Mouse (Mus musculus) stomach, postnatal 0 days (tissue): Measurements from ENCODE around the gene Egflam. TPM values are rescaled to one million over a fixed set of nuclear protein-coding genes. Genes with fewer than 3 reads are reported as not detected.

Experiments
- ATAC-seq: fragments of 200-750 bp; cut with Nextera tagmentation; 2 replicates; pipeline ENCODE4 v1.8.0; 2017; ENCODE audit not compliant: low FRiP score, low TSS enrichment
- DNase-seq: peaks from one replicate; pipeline ENCODE4 v3.0.0-alpha.2; 2016; ENCODE audit warnings: low spot score
- H3K27ac ChIP-seq: fragments of 300-500 bp; sonication (generic); replicated peaks from 2 replicates; pipeline ENCODE4 v1.5.1; 2014; ENCODE audit warnings: mild to moderate bottlenecking, control low read depth
- H3K27me3 ChIP-seq: fragments of 300-500 bp; sonication (generic); 2 replicates; pipeline ENCODE4 v1.6.1; 2014; ENCODE audit warnings: low read length; ENCODE audit not compliant: control insufficient read depth, insufficient read depth
- H3K36me3 ChIP-seq: fragments of 300-500 bp; sonication (generic); 2 replicates; pipeline ENCODE4 v1.6.1; 2014; ENCODE audit warnings: low read length, mixed read lengths; ENCODE audit not compliant: control insufficient read depth, insufficient read depth
- H3K4me1 ChIP-seq: fragments of 300-500 bp; sonication (generic); replicated peaks from 2 replicates; pipeline ENCODE4 v1.6.1; 2014; ENCODE audit warnings: antibody characterized with exemption; ENCODE audit not compliant: control insufficient read depth, insufficient read depth
- H3K4me2 ChIP-seq: fragments of 300-500 bp; sonication (generic); replicated peaks from 2 replicates; pipeline ENCODE4 v1.6.1; 2014; ENCODE audit warnings: low read depth, mild to moderate bottlenecking, control low read depth, moderate library complexity
- H3K4me3 ChIP-seq: fragments of 300-500 bp; sonication (generic); 2 replicates; pipeline ENCODE4 v1.5.1; 2014; ENCODE audit warnings: low read depth, low read length, control low read depth
- H3K9ac ChIP-seq: fragments of 300-500 bp; sonication (generic); 2 replicates; pipeline ENCODE4 v1.6.1; 2014; ENCODE audit warnings: mild to moderate bottlenecking, low read length, control low read depth, mixed read lengths
- H3K9me3 ChIP-seq: fragments of 300-500 bp; sonication (generic); 2 replicates; pipeline ENCODE4 v1.6.1; 2016; ENCODE audit warnings: low read length; ENCODE audit not compliant: control insufficient read depth
- CTCF ChIP-seq: IDR thresholded peaks from 2 replicates; pipeline ENCODE4 v1.5.1; 2016; ENCODE audit warnings: antibody characterized with exemption, low read depth, mild to moderate bottlenecking, moderate library complexity
- EP300 ChIP-seq: optimal IDR thresholded peaks from 2 replicates; pipeline ENCODE3; 2016; ENCODE audit warnings: antibody characterized with exemption
- WGBS: fragments of 180-500 bp; shearing (Covaris S2); extraction: QIAGEN DNeasy Blood & Tissue Kit; methylation state at CpG from one replicate; pipeline ENCODE4 v1.1.7; 2014; 5-methylcytosine and 5-hydroxymethylcytosine counted together
- polyA plus RNA-seq: library from polyadenylated mRNA; unstranded; fragments of >200 nt; fragmentation: Nextera tagmentation; extraction: Ambion mirVana; gene quantifications from 2 replicates; pipeline ENCODE4 v1.2.1, GENCODE M21; 2015

The Egflam gene
- polyA plus RNA-seq, 1 experiment from 2014 or later: 6.6 TPM

DNA sequence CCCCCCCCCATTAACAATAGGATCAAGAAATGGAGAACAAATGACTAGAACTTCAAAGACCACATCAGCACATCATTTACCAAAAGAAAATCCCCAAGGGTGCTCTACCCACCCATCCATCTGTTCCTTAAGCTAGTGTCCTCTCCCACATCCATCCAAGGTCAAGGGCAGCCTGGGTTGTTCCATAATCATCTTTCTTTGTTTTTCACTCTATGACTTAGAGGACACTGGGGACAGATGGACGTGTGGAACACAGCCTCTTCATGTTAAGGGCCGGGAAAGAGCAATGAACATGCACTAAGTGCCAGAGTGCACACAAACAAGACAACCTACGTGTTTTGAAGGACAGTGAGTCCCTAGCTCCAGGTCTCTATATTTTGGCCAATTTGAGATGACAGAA is 110.3 kb downstream of the Egflam start:
- DNase-seq: no peak
- no peak overlapping the region for H3K9ac ChIP-seq
- no peak overlapping the region for H3K4me3 ChIP-seq
- H3K36me3 ChIP-seq: no peaks in the 10 kb centered on the region
- ATAC-seq: no peak
- H3K27ac ChIP-seq: no peak overlapping the region
- H3K4me2 ChIP-seq: no peak overlapping the region
- TF ChIP-seq EP300: no peak
- no peak for TF ChIP-seq CTCF
- no peaks in the 10 kb centered on the region for H3K27me3 ChIP-seq
- no peaks in the 10 kb centered on the region for H3K9me3 ChIP-seq
- no peaks in the 10 kb centered on the region for H3K4me1 ChIP-seq
- WGBS: 73% methylated on average over 3 of the region's 3 CpGs

DNA sequence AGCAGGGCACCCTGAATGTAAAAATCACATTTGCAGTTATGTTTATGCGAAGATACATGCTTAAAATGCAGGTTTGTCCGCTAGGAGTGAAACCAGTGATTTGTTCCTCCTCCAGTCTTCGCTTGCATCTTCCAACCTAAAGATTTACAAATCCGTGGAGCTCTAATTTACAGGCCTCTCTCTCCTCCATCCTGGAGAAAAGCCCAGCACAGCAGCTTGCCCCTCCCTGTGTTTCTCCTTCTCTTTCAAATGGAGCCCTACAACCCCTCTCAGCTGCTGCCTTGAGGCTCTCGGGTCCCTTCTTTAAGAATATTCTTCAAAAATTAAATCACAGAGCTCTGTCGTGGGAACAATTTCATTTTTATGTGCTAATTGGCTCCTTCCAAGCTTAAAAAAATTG is 116.6 kb downstream of the Egflam start:
- no peaks in the 10 kb centered on the region for H3K36me3 ChIP-seq
- H3K9ac ChIP-seq: no peak overlapping the region
- DNase-seq (no peak), ATAC-seq (no peak)
- no peak overlapping the region for H3K4me2 ChIP-seq
- no peak overlapping the region for H3K27ac ChIP-seq
- H3K9me3 ChIP-seq: no peaks in the 10 kb centered on the region
- no peaks in the 10 kb centered on the region for H3K27me3 ChIP-seq
- no peak overlapping the region for H3K4me3 ChIP-seq
- 73% methylated on average over 6 of the region's 6 CpGs for WGBS
- TF ChIP-seq EP300 (no peak), CTCF (no peak)
- no peaks in the 10 kb centered on the region for H3K4me1 ChIP-seq

DNA sequence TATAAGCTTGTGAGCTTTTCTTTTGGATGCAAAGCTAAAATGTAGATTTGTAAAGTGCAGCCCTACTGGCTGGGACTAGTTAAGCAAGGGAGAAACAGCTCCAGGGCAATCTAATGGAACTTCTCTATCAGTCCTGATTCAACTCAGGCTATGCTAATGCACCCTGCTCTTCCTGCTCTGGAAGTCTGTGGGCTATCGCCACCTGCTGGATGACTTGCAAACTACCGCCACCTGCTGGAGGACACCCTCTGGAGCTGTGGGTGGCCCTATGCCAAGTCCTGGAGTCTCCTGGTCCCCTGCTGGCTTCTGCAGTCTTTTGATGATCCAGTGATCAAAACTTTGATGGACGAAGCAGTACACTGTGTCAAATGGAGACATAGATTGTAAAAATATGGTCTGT is 134.4 kb downstream of the Egflam start:
- Histone ChIP-seq H3K9me3 (no peaks in the 10 kb centered on the region), H3K36me3 (no peaks in the 10 kb centered on the region), H3K27me3 (no peaks in the 10 kb centered on the region), H3K4me3 (no peak overlapping the region), H3K9ac (no peak overlapping the region), H3K27ac (no peak overlapping the region), H3K4me2 (no peak overlapping the region), H3K4me1 (no peaks in the 10 kb centered on the region)
- ATAC-seq: peak; percentile 83
- TF ChIP-seq EP300 (no peak), CTCF (peak; percentile 98)
- peak; percentile 91 for DNase-seq
- WGBS: 16% methylated on average over 3 of the region's 3 CpGs

DNA sequence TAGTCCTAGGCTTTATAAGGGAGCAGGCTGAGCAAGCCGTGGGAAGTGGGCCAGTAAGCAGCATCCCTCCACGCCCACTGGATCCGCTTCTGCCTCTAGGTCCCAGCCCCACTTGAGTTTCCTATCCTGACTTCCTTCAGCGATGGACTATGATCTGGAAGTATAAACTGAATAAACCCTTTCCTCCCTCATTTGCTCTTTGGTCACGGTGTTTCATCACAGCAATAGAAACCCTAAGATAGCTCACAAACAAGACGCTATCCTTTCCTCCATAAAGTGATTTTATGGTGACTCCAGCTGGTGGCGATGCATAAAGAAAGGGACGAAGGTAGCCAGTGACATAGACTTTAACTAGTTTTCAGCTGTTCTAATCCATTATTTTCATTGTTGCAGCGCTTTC is 134.9 kb downstream of the Egflam start:
- WGBS: 92% methylated on average over 9 of the region's 9 CpGs
- H3K9ac ChIP-seq: no peak overlapping the region
- no peak for ATAC-seq
- no peak overlapping the region for H3K4me3 ChIP-seq
- no peaks in the 10 kb centered on the region for H3K4me1 ChIP-seq
- H3K4me2 ChIP-seq: no peak overlapping the region
- H3K27ac ChIP-seq: no peak overlapping the region
- DNase-seq: no peak
- TF ChIP-seq CTCF (no peak), EP300 (no peak)
- H3K36me3 ChIP-seq: no peaks in the 10 kb centered on the region
- no peaks in the 10 kb centered on the region for H3K27me3 ChIP-seq
- H3K9me3 ChIP-seq: no peaks in the 10 kb centered on the region

DNA sequence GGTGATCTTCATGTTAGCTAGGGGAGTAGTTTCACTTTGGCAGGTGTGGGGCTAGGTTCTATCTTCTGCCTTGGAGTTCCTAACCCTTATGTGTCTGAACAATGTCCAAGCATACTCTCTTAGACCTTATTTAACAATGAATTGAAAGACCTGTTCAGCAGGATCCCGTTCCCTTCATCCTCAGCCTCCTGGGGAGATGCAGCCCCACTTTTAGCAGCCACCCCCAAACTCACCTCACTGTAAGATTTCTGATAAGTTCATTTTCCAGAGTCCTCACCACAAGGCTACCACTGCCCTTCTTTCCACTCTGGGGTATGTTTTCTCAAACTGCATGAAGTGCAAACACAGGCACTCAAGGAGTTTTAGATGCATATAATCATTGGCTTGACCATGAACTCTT is 136.8 kb downstream of the Egflam start:
- Histone ChIP-seq H3K27ac (no peak overlapping the region), H3K4me1 (no peaks in the 10 kb centered on the region), H3K4me2 (no peak overlapping the region), H3K36me3 (no peaks in the 10 kb centered on the region), H3K4me3 (no peak overlapping the region), H3K27me3 (no peaks in the 10 kb centered on the region), H3K9ac (no peak overlapping the region), H3K9me3 (no peaks in the 10 kb centered on the region)
- TF ChIP-seq CTCF (no peak), EP300 (no peak)
- WGBS: 91% methylated on average over 1 of the region's 1 CpGs
- no peak for DNase-seq
- ATAC-seq: no peak

DNA sequence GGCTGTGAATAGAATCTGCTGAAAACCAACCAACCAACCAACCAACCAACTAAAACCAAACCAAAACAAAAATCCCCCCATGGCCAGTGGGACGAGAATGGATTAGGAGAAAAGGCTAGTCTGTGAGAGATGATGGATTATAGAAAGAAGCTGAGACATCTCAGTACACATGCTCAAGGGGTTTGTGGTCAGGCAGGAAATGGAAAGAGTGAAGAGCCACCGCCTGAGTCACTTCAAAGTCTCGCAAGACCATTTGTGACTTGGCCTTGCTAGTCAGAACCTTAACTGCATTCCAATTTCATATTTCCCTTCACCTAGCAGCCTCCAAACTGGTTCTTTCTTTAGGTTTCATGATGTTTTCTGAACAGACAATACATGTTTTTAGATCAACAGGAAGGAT is 141.6 kb downstream of the Egflam start:
- Histone ChIP-seq H3K27me3 (no peaks in the 10 kb centered on the region), H3K27ac (no peak overlapping the region), H3K4me1 (no peaks in the 10 kb centered on the region), H3K9me3 (no peaks in the 10 kb centered on the region), H3K4me2 (no peak overlapping the region), H3K9ac (no peak overlapping the region), H3K36me3 (no peaks in the 10 kb centered on the region), H3K4me3 (no peak overlapping the region)
- TF ChIP-seq CTCF (no peak), EP300 (no peak)
- WGBS: 82% methylated on average over 3 of the region's 3 CpGs
- ATAC-seq (no peak), DNase-seq (no peak)
